Mouse (Mus musculus) hindbrain, embryonic 16.5 days (tissue): ENCODE data around the gene Opalin. TPM values are rescaled to one million over a fixed set of nuclear protein-coding genes. Genes with fewer than 3 reads are reported as not detected.

ENCODE experiments used
- ATAC-seq: fragments of 200-750 bp; cut with Nextera tagmentation; 2 replicates; pipeline ENCODE4 v1.8.0; 2017; ENCODE audit warnings: moderate TSS enrichment, moderate library complexity
- H3K27ac ChIP-seq: fragments of 300-500 bp; sonication (generic); 2 replicates; pipeline ENCODE4 v1.5.1; 2014; ENCODE audit warnings: low read depth, mild to moderate bottlenecking, control low read depth, low read length, moderate library complexity
- H3K27me3 ChIP-seq: fragments of 300-500 bp; sonication (generic); replicated peaks from 2 replicates; pipeline ENCODE4 v1.6.1; 2014; ENCODE audit warnings: low read length; ENCODE audit not compliant: control insufficient read depth, insufficient read depth
- H3K36me3 ChIP-seq: fragments of 300-500 bp; sonication (generic); 2 replicates; pipeline ENCODE4 v1.6.1; 2014; ENCODE audit warnings: mild to moderate bottlenecking, low read length, moderate library complexity, mixed read lengths; ENCODE audit not compliant: control insufficient read depth, insufficient read depth
- H3K4me1 ChIP-seq: fragments of 300-500 bp; sonication (generic); 2 replicates; pipeline ENCODE4 v1.6.1; 2014; ENCODE audit warnings: low read depth, low read length; ENCODE audit not compliant: control insufficient read depth, insufficient read depth
- H3K4me2 ChIP-seq: fragments of 300-500 bp; sonication (generic); 2 replicates; pipeline ENCODE4 v1.6.1; 2014; ENCODE audit warnings: mild to moderate bottlenecking, low read length, control low read depth, moderate library complexity
- H3K4me3 ChIP-seq: fragments of 300-500 bp; sonication (generic); 2 replicates; pipeline ENCODE4 v1.5.1; 2014; ENCODE audit warnings: mild to moderate bottlenecking, low read length, control low read depth, moderate library complexity
- H3K9ac ChIP-seq: fragments of 300-500 bp; sonication (generic); 2 replicates; pipeline ENCODE4 v1.6.1; 2014; ENCODE audit warnings: low read depth, mild to moderate bottlenecking, control low read depth, low read length, moderate library complexity
- H3K9me3 ChIP-seq: fragments of 300-500 bp; sonication (generic); 2 replicates; pipeline ENCODE4 v1.6.1; 2014; ENCODE audit warnings: mild to moderate bottlenecking, low read length, moderate library complexity; ENCODE audit not compliant: control insufficient read depth
- WGBS: fragments of 180-500 bp; shearing (Covaris S2); extraction: QIAGEN DNeasy Blood & Tissue Kit; methylation state at CpG from one replicate; pipeline ENCODE4 v1.1.7; 2014; 5-methylcytosine and 5-hydroxymethylcytosine counted together
- polyA plus RNA-seq: library from polyadenylated mRNA; unstranded; fragments of >200 nt; fragmentation: Nextera tagmentation; extraction: Ambion mirVana; gene quantifications from 2 replicates; pipeline ENCODE4 v1.2.1, GENCODE M21; 2015

Opalin gene
- polyA plus RNA-seq = not detected in 2 replicates

GRCm38 (mm10) chr19:41076906-41077305 lies at the start of gene Opalin:
Gene Opalin (minus strand): TSS chr19:41077113.
- no peak within 1 kb of the TSS for H3K4me2 ChIP-seq
- H3K9ac ChIP-seq = no peak within 1 kb of the TSS
- H3K9me3 ChIP-seq = no peaks in the 10 kb centered on the region
- ATAC-seq = no peak
- H3K4me1 ChIP-seq = peaks cover 4% of the 10 kb centered on the region; the same call in 1 of the 2 replicates
- no peak within 1 kb of the TSS for H3K4me3 ChIP-seq
- 74% methylated on average over 3 of the region's 3 CpGs for WGBS
- no peaks in the 10 kb centered on the region for H3K36me3 ChIP-seq
- no peak within 1 kb of the TSS for H3K27ac ChIP-seq
- H3K27me3 ChIP-seq = no peaks in the 10 kb centered on the region

- H3K27ac ChIP-seq = no peak overlapping the region
- no peaks in the 10 kb centered on the region; the same call in 1 of the 2 replicates for H3K4me1 ChIP-seq
- H3K9ac ChIP-seq = no peak overlapping the region
- no peak for ATAC-seq
- 22% methylated on average over 3 of the region's 3 CpGs for WGBS
- no peak overlapping the region for H3K4me3 ChIP-seq
- H3K9me3 ChIP-seq = no peaks in the 10 kb centered on the region
- H3K36me3 ChIP-seq = no peaks in the 10 kb centered on the region
- no peaks in the 10 kb centered on the region for H3K27me3 ChIP-seq
- H3K4me2 ChIP-seq = no peak overlapping the region
These were observed 46.1 kb upstream of the Opalin start for GRCm38 (mm10) chr19:41123009-41123408.

GRCm38 (mm10) chr19:41119924-41120323 lies 43.0 kb upstream of the Opalin start:
- Histone ChIP-seq H3K4me3 (no peak overlapping the region), H3K27ac (no peak overlapping the region), H3K4me2 (no peak overlapping the region), H3K9me3 (no peaks in the 10 kb centered on the region), H3K36me3 (no peaks in the 10 kb centered on the region), H3K9ac (no peak overlapping the region), H3K4me1 (no peaks in the 10 kb centered on the region; the same call in 1 of the 2 replicates), H3K27me3 (no peaks in the 10 kb centered on the region)
- ATAC-seq = peak; percentile 34; the same call in 1 of the 2 replicates
- WGBS = 72% methylated on average over 13 of the region's 13 CpGs

GRCm38 (mm10) chr19:41118346-41118745 lies 41.4 kb upstream of the Opalin start:
- WGBS = 49% methylated on average over 6 of the region's 6 CpGs
- Histone ChIP-seq H3K9ac (no peak overlapping the region), H3K27ac (no peak overlapping the region), H3K36me3 (no peaks in the 10 kb centered on the region), H3K9me3 (no peaks in the 10 kb centered on the region), H3K4me1 (peaks cover 9% of the 10 kb centered on the region), H3K4me2 (no peak overlapping the region), H3K4me3 (no peak overlapping the region), H3K27me3 (no peaks in the 10 kb centered on the region)
- no peak for ATAC-seq

- H3K4me2 ChIP-seq = no peak overlapping the region
- H3K36me3 ChIP-seq = no peaks in the 10 kb centered on the region
- ATAC-seq = peak; percentile 58; the same call in 1 of the 2 replicates
- no peaks in the 10 kb centered on the region for H3K27me3 ChIP-seq
- no peak overlapping the region for H3K4me3 ChIP-seq
- H3K9ac ChIP-seq = no peak overlapping the region
- no peaks in the 10 kb centered on the region for H3K9me3 ChIP-seq
- 73% methylated on average over 4 of the region's 4 CpGs for WGBS
- no peak overlapping the region for H3K27ac ChIP-seq
- H3K4me1 ChIP-seq = peaks cover 14% of the 10 kb centered on the region
These were observed 40.4 kb upstream of the Opalin start for GRCm38 (mm10) chr19:41117334-41117733.

- Histone ChIP-seq H3K27ac (no peak overlapping the region), H3K9ac (no peak overlapping the region), H3K4me3 (no peak overlapping the region), H3K4me1 (peaks cover 20% of the 10 kb centered on the region), H3K4me2 (no peak overlapping the region), H3K9me3 (no peaks in the 10 kb centered on the region), H3K27me3 (no peaks in the 10 kb centered on the region), H3K36me3 (no peaks in the 10 kb centered on the region)
- WGBS = 13% methylated on average over 5 of the region's 5 CpGs
- ATAC-seq = peak; percentile 50
These were observed 37.7 kb upstream of the Opalin start for GRCm38 (mm10) chr19:41114611-41115010.

- peak; percentile 40 for ATAC-seq
- Histone ChIP-seq H3K9ac (no peak overlapping the region), H3K27ac (no peak overlapping the region), H3K9me3 (no peaks in the 10 kb centered on the region), H3K4me3 (no peak overlapping the region), H3K27me3 (no peaks in the 10 kb centered on the region), H3K4me2 (no peak overlapping the region), H3K36me3 (no peaks in the 10 kb centered on the region), H3K4me1 (peaks cover 23% of the 10 kb centered on the region)
- WGBS = 43% methylated on average over 17 of the region's 17 CpGs
These were observed 37.1 kb upstream of the Opalin start for GRCm38 (mm10) chr19:41113911-41114531.

GRCm38 (mm10) chr19:41112609-41113008 lies 35.7 kb upstream of the Opalin start:
- Histone ChIP-seq H3K4me1 (peaks cover 25% of the 10 kb centered on the region), H3K9ac (no peak overlapping the region), H3K27me3 (no peaks in the 10 kb centered on the region), H3K27ac (no peak overlapping the region), H3K4me3 (no peak overlapping the region), H3K9me3 (no peaks in the 10 kb centered on the region), H3K4me2 (no peak overlapping the region), H3K36me3 (no peaks in the 10 kb centered on the region)
- no peak for ATAC-seq
- 24% methylated on average over 6 of the region's 6 CpGs for WGBS

- H3K9ac ChIP-seq = no peak overlapping the region
- no peaks in the 10 kb centered on the region for H3K36me3 ChIP-seq
- H3K27me3 ChIP-seq = no peaks in the 10 kb centered on the region
- 37% methylated on average over 5 of the region's 5 CpGs for WGBS
- H3K9me3 ChIP-seq = no peaks in the 10 kb centered on the region
- H3K4me2 ChIP-seq = no peak overlapping the region
- no peak overlapping the region for H3K4me3 ChIP-seq
- H3K27ac ChIP-seq = no peak overlapping the region
- peaks cover 25% of the 10 kb centered on the region for H3K4me1 ChIP-seq
- ATAC-seq = no peak
These were observed 33.1 kb upstream of the Opalin start for GRCm38 (mm10) chr19:41109991-41110390.
